ENCODE assay signal across 11 mouse cellular contexts in genomic region chr11:50227736-50228135, GRCm38 (mm10). TPM values are rescaled to one million over a fixed set of nuclear protein-coding genes. Genes with fewer than 3 reads are reported as not detected.
DNase-seq lines count a peak whose midpoint lies in the region; ATAC-seq lines count a peak whose summit lies in the region.
"Had no signal": no experiment of that assay in that cellular context is flagged by ENCODE, and none has a peak within 500 bp of the region (broad histone marks: within the 10 kb centered on the region; RNA-seq: fewer than 3 reads in every experiment).

No protein-coding gene starts in this region.

- no peaks in the 10 kb centered on the region for H3K27me3 ChIP-seq in erythroblast, embryonic 14.5 days (ENCODE audit: control insufficient read depth)
- H3K27me3 ChIP-seq in neural tube, embryonic 12.5 days (replicated peaks) = peaks cover 7% of the 10 kb centered on the region; the same call in 1 of the 2 replicates

- peak; percentile 48 for DNase-seq in kidney, adult 18-20 months
- DNase-seq in kidney, postnatal 10 days = no peak
- DNase-seq in neural tube, embryonic 10.5 days (ENCODE audit: extremely low spot score, low spot score) = no peak
- DNase-seq in thymus, postnatal 14 days = no peak
- DNase-seq in left cerebral cortex, adult 18-20 months (ENCODE audit: low spot score in 2 of 2) = no peak
- DNase-seq: thymus, postnatal 36 days had no signal

- no peak overlapping the region for H3K9ac ChIP-seq in neural tube, embryonic 12.5 days

- H3K27ac ChIP-seq in neural tube, embryonic 12.5 days = no peak overlapping the region

- H3K36me3 ChIP-seq in erythroblast, embryonic 14.5 days (ENCODE audit: control insufficient read depth) = peaks cover 64% of the 10 kb centered on the region
- H3K36me3 ChIP-seq in neural tube, embryonic 12.5 days = peaks cover 22% of the 10 kb centered on the region

- peak overlapping the region; percentile 22 for H3K4me3 ChIP-seq in erythroblast, embryonic 14.5 days (replicated peaks)
- H3K4me3 ChIP-seq in neural tube, embryonic 12.5 days = no peak overlapping the region

- H3K9me3 ChIP-seq in erythroblast, embryonic 14.5 days (ENCODE audit: control insufficient read depth, low read length) = no peaks in the 10 kb centered on the region
- no peaks in the 10 kb centered on the region for H3K9me3 ChIP-seq in neural tube, embryonic 12.5 days
- H3K9me3 ChIP-seq: limb, embryonic 13.5 days had no signal

- no peak for ATAC-seq in erythroblast, adult 5-6 weeks (replicated peaks; ENCODE audit: low FRiP score, poor library complexity, severe bottlenecking)
- ATAC-seq in neural tube, embryonic 12.5 days (ENCODE audit: low FRiP score, low read depth) = no peak

- WGBS in neural tube, embryonic 12.5 days = 90% methylated on average over 4 of the region's 4 CpGs

- peak overlapping the region; percentile 90; the same call in 1 of the 2 replicates for H3K4me2 ChIP-seq in neural tube, embryonic 12.5 days (replicated peaks)
- H3K4me2 ChIP-seq: midbrain, embryonic 11.5 days had no signal

- H3K4me1 ChIP-seq in erythroblast, embryonic 14.5 days (ENCODE audit: control insufficient read depth) = peaks cover 78% of the 10 kb centered on the region
- H3K4me1 ChIP-seq in neural tube, embryonic 12.5 days = peaks cover 46% of the 10 kb centered on the region

RNA-seq across cellular contexts. Expression of gene Ltc4s, which starts 10.7 kb away (rescaled TPM):
- polyA plus RNA-seq in erythroblast, embryonic 14.5 days (2012) = not detected in 2 replicates
- not detected in 2 replicates for total RNA-seq in erythroblast, adult 5-6 weeks (2015; ENCODE audit: low replicate concordance)
- 2.2 TPM in 1 of 2 replicates, not detected in the other for total RNA-seq in erythroblast, adult 5-6 weeks (2017; ENCODE audit: low replicate concordance)
- polyA plus RNA-seq in neural tube, embryonic 12.5 days (2016; fragmentation: Nextera tagmentation; extraction: Ambion mirVana) = 0.32 and 1.4 TPM in 2 replicates
- total RNA-seq in left cerebral cortex, adult 18-20 months (2021) = 1 to 10 TPM; 6.1 to 7.0 TPM

RNA-seq across cellular contexts. Expression of gene Mgat4b, which starts 17.0 kb away (rescaled TPM):
- polyA plus RNA-seq in erythroblast, embryonic 14.5 days (2012) = 23.6 and 24.7 TPM in 2 replicates
- 7.1 and 7.7 TPM in 2 replicates for total RNA-seq in erythroblast, adult 5-6 weeks (2015; ENCODE audit: low replicate concordance)
- 5.1 and 10.0 TPM in 2 replicates for total RNA-seq in erythroblast, adult 5-6 weeks (2017; ENCODE audit: low replicate concordance)
- 57.1 and 57.2 TPM in 2 replicates for polyA plus RNA-seq in neural tube, embryonic 12.5 days (2016; fragmentation: Nextera tagmentation; extraction: Ambion mirVana)
- total RNA-seq in left cerebral cortex, adult 18-20 months (2021) = 10 to 100 TPM; 65.8 to 72.0 TPM

RNA-seq across cellular contexts. Expression of gene Sqstm1, which starts 17.1 kb away (rescaled TPM):
- polyA plus RNA-seq in erythroblast, embryonic 14.5 days (2012) = 19.5 and 24.0 TPM in 2 replicates
- total RNA-seq in erythroblast, adult 5-6 weeks (2015; ENCODE audit: low replicate concordance) = 101 and 109 TPM in 2 replicates
- total RNA-seq in erythroblast, adult 5-6 weeks (2017; ENCODE audit: low replicate concordance) = 596 and 621 TPM in 2 replicates
- polyA plus RNA-seq in neural tube, embryonic 12.5 days (2016; fragmentation: Nextera tagmentation; extraction: Ambion mirVana) = 241 and 245 TPM in 2 replicates
- 100 to 1,000 TPM; 492 to 540 TPM for total RNA-seq in left cerebral cortex, adult 18-20 months (2021)

RNA-seq across cellular contexts. Expression of gene Mrnip, which starts 53.5 kb away (rescaled TPM):
- 0.79 and 1.3 TPM in 2 replicates for polyA plus RNA-seq in erythroblast, embryonic 14.5 days (2012)
- 6.7 and 9.8 TPM in 2 replicates for total RNA-seq in erythroblast, adult 5-6 weeks (2015; ENCODE audit: low replicate concordance)
- total RNA-seq in erythroblast, adult 5-6 weeks (2017; ENCODE audit: low replicate concordance) = 2.8 and 4.0 TPM in 2 replicates
- 22.4 and 25.4 TPM in 2 replicates for polyA plus RNA-seq in neural tube, embryonic 12.5 days (2016; fragmentation: Nextera tagmentation; extraction: Ambion mirVana)
- total RNA-seq in left cerebral cortex, adult 18-20 months (2021) = 10 to 100 TPM; 11.5 to 13.9 TPM

Comparison
In these comparisons a context has a peak if more than half of its experiments do, and no peak if none do; other contexts are left out.
1. RNA of gene Mgat4b, which starts 17.0 kb away (total RNA-seq): 65.8 to 72.0 TPM in left cerebral cortex, adult 18-20 months; 5.1 to 10.0 TPM in erythroblast, adult 5-6 weeks; every median in the first group is over 4 times any median in the second.